Mouse (Mus musculus) CD4-positive naive resting alpha-beta T cell, adult 57 days (primary cell): ENCODE results near the gene Xlr3a. TPM values are rescaled to one million over a fixed set of nuclear protein-coding genes. Genes with fewer than 3 reads are reported as not detected.

Experiments used
- total RNA-seq: library from RNA; stranded (reverse); gene quantifications from one replicate; pipeline ENCODE4 v1.2.4, GENCODE M21; 2023

The Xlr3a gene
- total RNA-seq, result 1.0 TPM

GRCm38 (mm10) chrX:73096941-73097508, at the start of gene Xlr3a:
TSS of gene Xlr3a (minus strand) at chrX:73097095.

GRCm38 (mm10) chrX:73116747-73117146, 19.9 kb upstream of the Xlr3a start, which contains the start of gene Gm14685:
TSS of gene Gm14685 (plus strand) at chrX:73117047.

GRCm38 (mm10) chrX:73082267-73083055, 14.4 kb downstream of the Xlr3a start, which contains the start of gene Xlr4a:
TSS of gene Xlr4a (minus strand) at chrX:73082478.

GRCm38 (mm10) chrX:73064415-73064793, 32.5 kb downstream of the Xlr3a start, which contains the start of gene Pnma3:
TSS of gene Pnma3 (plus strand) at chrX:73064787.

GRCm38 (mm10) chrX:73037003-73037402, 59.9 kb downstream of the Xlr3a start, which contains the start of gene Pnma5:
TSS of gene Pnma5 (minus strand) at chrX:73037103.

Other genes with a start within 250 kb of the Xlr3a start
- 39.9 TPM for gene Cetn2, start 178.7 kb downstream of the Xlr3a start, total RNA-seq
- gene Nsdhl, start 178.5 kb downstream of the Xlr3a start, total RNA-seq, result 11.3 TPM
- 1.4 TPM for gene Zfp185, start 109.8 kb downstream of the Xlr3a start, total RNA-seq
- 1.7 TPM for gene Pnma5, start 60.0 kb downstream of the Xlr3a start, total RNA-seq
- not detected for gene Pnma3, start 32.3 kb downstream of the Xlr3a start, total RNA-seq
- gene Xlr4a, start 14.6 kb downstream of the Xlr3a start, total RNA-seq, result 47.3 TPM
- gene Gm14685, start 20.0 kb upstream of the Xlr3a start, total RNA-seq, result 1.7 TPM
- not detected for gene Xlr5b, start 51.7 kb upstream of the Xlr3a start, total RNA-seq
- gene DXBay18, start 52.4 kb upstream of the Xlr3a start, total RNA-seq, result not detected
- gene Spin2d, start 79.9 kb upstream of the Xlr3a start, total RNA-seq, result not detected
- 5.2 TPM for gene Xlr3b, start 95.1 kb upstream of the Xlr3a start, total RNA-seq
- gene Xlr4b, start 117.2 kb upstream of the Xlr3a start, total RNA-seq, result 86.9 TPM
- gene F8a, start 131.2 kb upstream of the Xlr3a start, total RNA-seq, result 18.5 TPM
- gene Xlr4c, start 146.0 kb upstream of the Xlr3a start, total RNA-seq, result 60.6 TPM
- not detected for gene Xlr3c, start 168.3 kb upstream of the Xlr3a start, total RNA-seq
- gene Xlr5a, start 195.9 kb upstream of the Xlr3a start, total RNA-seq, result not detected
- not detected for gene Xlr5c, start 195.9 kb upstream of the Xlr3a start, total RNA-seq
- gene Gm45015, start 239.7 kb upstream of the Xlr3a start, total RNA-seq, result not detected
- 28.4 TPM for gene Zfp275, start 245.5 kb upstream of the Xlr3a start, total RNA-seq